Mouse (Mus musculus) lung, adult 2 months (tissue): ENCODE results near the gene Rasal2.

Source experiments
- CTCF ChIP-seq: fragments of 200-500 bp; IDR thresholded peaks from 2 replicates; pipeline ENCODE4 v1.5.1; 2011; ENCODE audit warnings: mild to moderate bottlenecking, low read length, control low read depth; ENCODE audit not compliant: insufficient read depth
- POLR2A ChIP-seq: fragments of 200-500 bp; IDR thresholded peaks from 2 replicates; pipeline ENCODE4 v1.6.1; 2011; ENCODE audit warnings: low read depth, mild to moderate bottlenecking, control low read depth, low read length, borderline replicate concordance; ENCODE audit errors: extremely low read depth

DNA sequence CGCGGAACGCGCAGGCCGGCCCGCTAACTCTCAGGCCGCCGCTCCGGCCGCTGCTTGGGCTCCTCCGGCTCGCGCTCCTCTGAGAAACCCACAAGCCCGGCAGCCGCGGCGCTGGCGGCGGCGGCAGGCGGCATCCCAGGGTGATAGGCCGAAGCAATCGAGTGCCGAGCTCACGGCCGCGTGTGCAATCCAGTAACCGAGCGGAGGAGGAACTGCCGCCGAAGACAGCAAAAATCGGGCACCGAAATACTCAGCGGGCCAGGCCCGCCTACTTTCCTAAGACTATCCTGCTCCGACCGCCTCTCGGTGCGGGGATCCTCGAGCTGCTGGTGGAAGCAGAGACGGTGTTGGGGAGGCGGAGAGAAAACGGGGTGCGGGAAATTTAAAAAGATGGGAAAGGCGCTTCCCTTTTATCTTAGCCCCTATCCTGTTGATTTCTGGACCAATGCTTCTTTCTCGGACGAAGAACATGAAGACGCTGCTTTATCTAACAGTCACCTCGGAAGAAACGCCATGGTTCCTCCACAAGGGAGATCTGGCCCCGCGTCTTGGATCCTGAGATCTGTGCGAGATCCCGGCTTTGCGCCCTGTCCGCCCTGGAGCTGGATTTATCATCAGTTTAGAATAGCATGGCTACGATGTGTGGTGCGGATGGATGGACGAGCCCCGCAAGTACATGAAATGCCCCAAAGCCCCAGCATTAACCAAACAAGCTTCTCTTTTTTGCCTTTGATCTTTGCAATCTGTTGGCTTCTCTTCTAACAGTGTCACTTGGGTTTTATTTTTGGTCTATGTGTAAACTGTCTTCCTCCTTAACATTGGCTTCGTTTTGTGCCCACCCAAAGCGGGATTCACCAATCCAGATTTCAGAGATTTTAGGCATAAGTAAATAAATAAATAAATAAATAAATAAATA lies at the start of gene Rasal2:
- TF ChIP-seq POLR2A (peak; percentile 59; the same call in 1 of the 2 replicates), CTCF (no peak)
